Mouse (Mus musculus): Measurements from ENCODE around the gene Dennd2a. TPM values are rescaled to one million over a fixed set of nuclear protein-coding genes. Genes with fewer than 3 reads are reported as not detected.
"Not testable (repeated sequence)": the region's sequence is repeated elsewhere in the genome, so short reads cannot be mapped to it uniquely, and the experiment has no call there.

Gene Dennd2a
- total RNA-seq, 2 experiments from 2014 or later = 2.5 to 4.6 TPM

GRCm38 (mm10) chr6:39455339-39456160, 102.1 kb downstream of the Dennd2a start:
- ATAC-seq (ENCODE audit: poor library complexity, severe bottlenecking) = no peak

- ATAC-seq (ENCODE audit: poor library complexity, severe bottlenecking) = no peak
Measured at GRCm38 (mm10) chr6:39454616-39455015, 103.1 kb downstream of the Dennd2a start.

GRCm38 (mm10) chr6:39453564-39453963, 104.1 kb downstream of the Dennd2a start:
- ATAC-seq (ENCODE audit: poor library complexity, severe bottlenecking) = no peak

- ATAC-seq (ENCODE audit: poor library complexity, severe bottlenecking) = peak; percentile 67
Measured at GRCm38 (mm10) chr6:39451033-39451432, 106.6 kb downstream of the Dennd2a start.

GRCm38 (mm10) chr6:39450580-39450979, 107.1 kb downstream of the Dennd2a start:
- no peak for ATAC-seq (ENCODE audit: poor library complexity, severe bottlenecking)

GRCm38 (mm10) chr6:39447429-39448185, 110.1 kb downstream of the Dennd2a start:
- ATAC-seq (ENCODE audit: poor library complexity, severe bottlenecking) = no peak

GRCm38 (mm10) chr6:39445801-39446572, 111.7 kb downstream of the Dennd2a start:
- no peak for ATAC-seq (ENCODE audit: poor library complexity, severe bottlenecking)

- ATAC-seq (ENCODE audit: poor library complexity, severe bottlenecking) = no peak
Measured at GRCm38 (mm10) chr6:39442786-39443287, 114.8 kb downstream of the Dennd2a start.

GRCm38 (mm10) chr6:39440207-39440606, 117.5 kb downstream of the Dennd2a start:
- ATAC-seq (ENCODE audit: poor library complexity, severe bottlenecking) = no peak

GRCm38 (mm10) chr6:39437519-39437918, 120.1 kb downstream of the Dennd2a start:
- ATAC-seq (ENCODE audit: poor library complexity, severe bottlenecking) = not testable (repeated sequence)

GRCm38 (mm10) chr6:39435875-39436274, 121.8 kb downstream of the Dennd2a start:
- no peak for ATAC-seq (ENCODE audit: poor library complexity, severe bottlenecking)

- no peak for ATAC-seq (ENCODE audit: poor library complexity, severe bottlenecking)
Measured at GRCm38 (mm10) chr6:39434886-39435492, 122.7 kb downstream of the Dennd2a start.

GRCm38 (mm10) chr6:39434111-39434885, 123.4 kb downstream of the Dennd2a start:
- ATAC-seq (ENCODE audit: poor library complexity, severe bottlenecking) = no peak

GRCm38 (mm10) chr6:39433701-39434100, 124.0 kb downstream of the Dennd2a start:
- ATAC-seq (ENCODE audit: poor library complexity, severe bottlenecking) = no peak

GRCm38 (mm10) chr6:39433174-39433573, 124.5 kb downstream of the Dennd2a start:
- no peak for ATAC-seq (ENCODE audit: poor library complexity, severe bottlenecking)

- no peak for ATAC-seq (ENCODE audit: poor library complexity, severe bottlenecking)
Measured at GRCm38 (mm10) chr6:39430722-39431121, 126.9 kb downstream of the Dennd2a start.

- no peak for ATAC-seq (ENCODE audit: poor library complexity, severe bottlenecking)
Measured at GRCm38 (mm10) chr6:39429007-39429788, 128.5 kb downstream of the Dennd2a start.

- ATAC-seq (ENCODE audit: poor library complexity, severe bottlenecking) = no peak
Measured at GRCm38 (mm10) chr6:39427276-39428003, 130.2 kb downstream of the Dennd2a start.

Measured in megakaryocyte, adult 5-6 weeks (primary cell).